Mouse (Mus musculus) embryo, embryonic 11.5 days (tissue): ENCODE results near the gene Tex261.

Source experiments
- DNase-seq: peaks from one replicate; pipeline ENCODE4 v3.0.0-alpha.2; 2012; ENCODE audit warnings: low read depth, low spot score

The Tex261 gene

DNA sequence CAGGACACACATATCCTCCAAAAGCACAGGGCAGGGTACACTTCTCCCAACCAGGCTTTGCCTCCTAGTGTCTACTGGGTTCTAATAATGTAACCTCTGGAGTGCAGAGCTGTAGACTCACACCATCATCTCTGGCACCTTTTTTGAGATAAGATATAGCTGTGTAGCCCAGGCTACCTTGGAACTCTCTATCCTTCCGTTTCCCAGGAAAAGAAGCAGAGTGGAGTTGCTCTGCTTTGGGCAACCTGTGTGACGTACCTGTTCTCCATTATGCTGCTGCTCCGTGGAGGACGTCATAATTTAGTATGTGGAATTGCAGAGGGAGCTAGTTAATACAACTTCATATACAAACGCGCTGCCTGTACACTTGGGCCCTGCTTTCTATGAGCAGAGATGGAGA is 13.3 kb downstream of the Tex261 start, which contains the start of gene Ankrd53:
Gene Ankrd53 (plus strand): TSS at position 301 of the 400 bp plus-strand sequence.
- DNase-seq = no peak

DNA sequence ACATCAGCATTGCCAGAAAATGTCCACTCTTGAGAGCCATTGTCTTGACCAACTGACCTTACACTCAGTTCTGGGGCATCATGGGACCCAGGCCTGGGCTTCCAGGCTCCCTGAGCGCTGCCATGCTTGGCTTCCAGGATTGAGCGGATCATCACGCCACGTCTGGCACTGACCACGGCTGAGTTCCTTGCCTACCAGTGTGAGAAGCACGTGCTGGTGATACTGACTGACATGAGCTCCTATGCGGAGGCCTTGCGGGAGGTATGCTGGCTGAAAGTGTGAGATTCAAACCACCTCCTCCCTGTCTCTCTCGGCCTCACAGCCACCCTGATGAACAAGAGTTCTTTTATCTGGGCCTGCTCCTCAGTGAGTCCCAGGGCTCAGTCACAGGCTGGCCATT is 19.6 kb downstream of the Tex261 start:
- no peak for DNase-seq

DNA sequence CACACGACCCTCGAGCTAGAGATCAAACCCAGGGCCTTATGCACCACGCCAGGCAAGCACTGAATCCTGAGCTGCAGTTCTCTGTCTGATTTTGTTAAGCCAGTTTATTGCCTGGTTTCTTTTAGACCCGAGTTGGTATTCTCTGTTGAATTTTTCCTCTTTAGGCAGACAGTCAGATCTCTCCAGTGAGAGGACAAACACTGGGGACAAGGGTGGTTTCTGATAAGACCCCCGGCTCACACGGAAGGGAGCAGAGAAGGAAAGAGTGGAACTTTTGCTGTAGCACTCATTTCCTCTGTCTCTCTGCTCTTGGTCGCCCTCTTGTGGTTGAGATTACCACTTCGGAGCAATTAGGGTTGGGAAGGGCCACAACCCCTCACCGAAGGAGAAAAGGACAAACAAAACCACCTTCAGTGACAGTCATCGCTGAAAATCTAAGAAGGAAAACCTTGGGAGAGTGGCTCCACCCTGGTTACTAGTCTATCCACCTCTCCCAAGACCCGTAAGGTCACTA is 25.4 kb downstream of the Tex261 start:
- peak; percentile 57 for DNase-seq

DNA sequence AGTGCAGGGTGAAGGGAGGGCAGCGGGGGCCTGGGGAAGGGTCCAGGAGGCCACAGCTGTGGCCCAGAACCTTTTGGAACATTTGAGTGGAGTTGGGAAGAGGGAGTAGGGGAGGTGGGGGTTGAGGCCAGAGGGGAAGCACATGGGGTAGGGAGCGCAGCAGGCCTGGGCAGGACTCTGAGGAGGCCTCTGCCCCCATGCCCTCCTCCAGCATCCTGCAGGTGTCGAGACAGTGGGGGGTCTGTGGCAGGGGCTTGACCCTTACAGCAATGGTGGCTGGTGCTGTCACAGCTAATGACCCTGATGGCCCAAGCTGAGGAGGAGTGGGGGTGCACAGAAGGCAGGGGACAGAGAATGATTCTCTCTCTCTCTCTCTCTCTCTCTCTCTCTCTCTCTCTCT is 26.3 kb downstream of the Tex261 start:
- DNase-seq = no peak

DNA sequence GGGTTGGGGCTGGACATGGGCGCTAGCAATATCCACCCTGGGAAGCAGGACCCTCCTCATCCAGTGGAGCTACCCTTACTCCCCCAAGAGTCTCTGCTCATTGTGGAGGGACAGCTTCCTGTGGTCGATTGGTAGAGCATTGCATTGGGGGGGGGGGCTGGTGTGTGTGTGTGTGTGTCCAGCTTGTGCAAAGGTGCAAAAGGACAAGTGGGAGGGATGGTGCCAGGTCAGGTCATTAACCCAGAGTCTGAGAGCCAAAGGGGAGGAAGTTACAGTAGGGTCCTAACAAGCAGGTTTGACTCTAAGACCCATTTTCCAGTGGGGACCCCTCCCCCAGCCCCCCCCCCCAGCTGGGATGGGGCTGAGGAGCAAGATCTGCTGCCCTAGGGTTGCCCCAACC is 30.1 kb downstream of the Tex261 start:
- no peak for DNase-seq

DNA sequence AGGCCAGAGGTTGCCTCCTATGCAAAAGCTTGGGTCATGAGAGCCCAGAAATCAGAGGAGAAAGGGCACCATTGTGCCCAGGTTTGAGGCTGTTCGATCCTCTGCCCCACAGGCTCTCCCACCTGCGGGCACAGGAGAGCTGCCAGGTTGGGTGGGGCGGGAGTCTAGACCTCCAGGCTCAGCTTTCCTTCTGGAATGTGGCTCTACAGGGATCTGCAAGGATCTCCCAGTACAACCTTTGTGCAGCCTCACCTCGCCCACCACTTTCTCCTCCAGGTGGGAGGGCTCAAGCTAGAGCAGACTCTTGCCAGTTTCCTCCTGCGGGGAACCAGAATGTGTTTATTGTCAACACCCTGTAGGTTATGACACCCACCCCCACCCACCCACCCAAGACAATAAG is 31.1 kb downstream of the Tex261 start:
- DNase-seq = no peak

DNA sequence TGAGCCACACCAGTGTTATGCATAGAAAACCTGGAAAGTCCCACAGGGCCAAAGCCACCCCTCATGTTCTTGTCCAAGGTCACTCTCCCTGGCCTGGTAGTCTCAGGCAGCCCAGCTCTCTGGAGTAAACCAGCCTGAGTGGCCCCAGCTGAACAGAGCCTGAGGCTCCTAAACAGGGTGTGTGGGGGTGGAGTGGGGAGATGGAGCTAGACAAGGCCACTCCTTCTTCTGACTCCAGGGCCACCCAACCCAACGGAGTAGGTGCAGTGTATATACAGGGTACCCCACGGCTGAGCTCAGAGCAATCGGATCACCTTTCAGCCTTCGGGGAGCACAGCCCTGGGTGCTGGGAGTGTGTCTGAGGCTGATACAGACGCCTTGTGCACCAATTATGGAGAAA is 31.5 kb downstream of the Tex261 start:
- no peak for DNase-seq

DNA sequence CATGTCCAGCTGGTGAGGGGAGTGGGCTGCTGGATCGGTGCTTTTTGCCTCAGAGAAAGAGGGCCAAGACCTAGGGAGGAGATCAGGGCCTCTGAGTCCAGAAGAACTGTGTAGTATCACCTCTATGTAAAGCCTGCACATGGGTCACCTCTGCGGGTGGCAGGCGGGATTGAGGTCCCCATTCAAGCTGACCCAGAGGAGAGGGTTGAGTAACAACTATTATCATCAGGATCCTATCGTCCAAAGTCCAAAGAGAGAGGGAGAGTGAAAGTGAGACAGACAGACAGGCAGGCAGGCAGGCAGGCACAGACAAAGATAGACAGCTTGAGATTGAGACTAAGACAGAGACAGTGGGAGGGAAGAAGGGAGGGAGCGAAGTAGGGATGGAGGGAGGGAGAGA is 32.4 kb downstream of the Tex261 start:
- DNase-seq = no peak

DNA sequence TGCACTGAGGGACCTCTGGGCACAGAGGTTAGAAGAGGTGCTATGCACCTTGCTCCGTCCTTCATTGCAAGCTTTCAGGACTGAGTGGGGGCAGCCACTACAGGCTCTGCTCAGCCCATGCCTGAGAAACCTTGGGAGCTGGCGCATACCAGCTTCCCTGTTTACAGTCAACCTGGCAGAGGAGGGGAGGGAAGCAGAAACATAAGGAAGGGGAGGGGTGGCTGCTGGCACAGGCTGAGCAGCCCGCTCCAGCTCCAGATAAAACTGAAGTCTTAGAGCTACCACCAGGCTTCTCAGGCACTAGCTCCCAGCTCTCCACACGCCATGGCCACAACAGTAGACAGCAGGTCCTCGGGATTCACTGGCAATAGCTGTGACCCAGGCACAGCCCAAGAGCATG is 32.9 kb downstream of the Tex261 start, which contains the start of gene Atp6v1b1:
Gene Atp6v1b1 (plus strand): TSS at position 230 of the 400 bp plus-strand sequence.
- no peak for DNase-seq

DNA sequence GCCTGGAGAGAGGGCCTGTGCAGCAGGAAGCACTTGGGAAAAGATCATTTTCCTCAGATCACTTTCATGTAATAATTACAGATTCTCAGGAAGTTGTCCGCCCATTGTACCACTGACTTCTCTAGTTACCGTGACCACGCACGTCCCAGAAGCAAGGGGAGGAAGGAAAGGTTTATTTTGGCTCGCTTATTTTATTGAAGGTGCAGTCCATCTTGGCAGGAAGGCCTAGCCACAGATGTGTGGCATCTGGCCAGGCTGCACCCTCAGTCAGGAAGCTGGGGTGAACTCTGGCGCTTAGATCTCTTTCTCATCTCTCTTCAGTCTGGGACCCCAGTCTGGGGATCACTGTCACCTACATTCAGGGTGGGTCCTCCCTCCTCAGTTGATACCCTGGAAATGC is 37.0 kb downstream of the Tex261 start:
- DNase-seq = no peak

DNA sequence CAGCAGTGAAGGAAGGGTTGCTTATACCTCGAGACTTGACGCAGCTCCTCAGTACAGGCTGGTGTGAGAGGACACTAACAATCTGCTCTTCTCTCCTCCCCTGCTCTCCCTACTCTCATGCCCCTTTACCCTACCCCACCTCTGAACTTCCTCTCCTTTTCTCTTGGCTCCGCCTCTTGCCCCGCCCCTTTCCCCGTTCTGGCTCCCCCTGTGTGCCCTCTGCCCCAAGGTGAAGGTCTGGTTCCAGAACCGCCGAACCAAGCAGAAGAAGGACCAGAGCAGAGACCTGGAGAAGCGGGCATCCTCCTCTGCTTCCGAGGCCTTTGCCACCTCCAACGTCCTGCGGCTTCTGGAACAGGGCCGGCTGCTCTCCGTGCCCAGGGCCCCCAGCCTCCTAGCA is 38.3 kb downstream of the Tex261 start:
- no peak for DNase-seq

DNA sequence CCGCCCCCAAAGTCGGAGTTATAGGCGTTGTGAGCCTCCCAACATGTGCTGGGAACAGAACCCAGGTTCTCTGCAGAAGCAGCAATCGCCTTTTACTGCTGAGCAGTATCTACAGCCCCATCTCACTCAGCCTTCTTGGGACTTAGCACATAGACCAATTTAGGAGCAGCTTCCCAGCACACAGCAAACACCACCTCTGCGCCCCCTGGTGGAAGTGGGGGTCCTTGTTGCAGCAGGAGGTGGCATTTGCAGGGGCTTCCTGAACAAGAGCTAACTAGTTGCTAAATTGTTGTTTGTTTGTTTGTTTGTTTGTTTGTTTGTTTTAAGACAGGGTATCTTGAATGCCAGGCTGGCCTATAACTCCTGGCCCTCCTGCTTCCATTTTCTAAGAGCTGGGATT is 44.5 kb downstream of the Tex261 start:
- DNase-seq = no peak

DNA sequence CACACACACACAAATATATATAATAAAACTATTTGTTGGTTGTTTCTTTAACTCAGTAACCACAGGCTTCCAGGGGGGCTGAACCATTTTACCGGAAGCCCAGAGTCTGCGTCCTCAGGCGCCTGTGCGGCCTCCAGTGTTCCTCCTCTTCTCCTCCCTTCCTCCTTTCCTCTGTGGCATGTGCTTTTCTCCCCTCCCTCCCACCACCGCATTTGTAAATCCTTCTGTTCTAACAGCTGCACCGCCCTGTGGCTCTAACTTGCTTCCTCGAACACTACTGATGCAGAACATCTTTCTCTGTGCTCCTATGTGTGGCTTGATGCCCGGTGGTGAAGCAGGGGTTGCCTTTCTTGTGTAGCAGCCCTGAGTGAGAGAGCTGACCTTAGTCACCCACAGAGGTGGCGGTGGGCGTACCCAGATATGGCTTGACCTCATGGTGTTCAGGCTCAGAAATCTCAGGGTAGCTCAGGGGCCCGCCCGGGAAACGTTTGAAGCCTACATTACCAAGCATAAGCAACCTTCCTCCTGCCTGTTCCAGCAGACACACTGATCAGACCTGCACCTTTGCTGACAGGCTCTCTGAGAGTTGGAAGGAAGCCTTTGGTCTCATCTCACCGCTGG is 46.2 kb downstream of the Tex261 start:
- DNase-seq = no peak

DNA sequence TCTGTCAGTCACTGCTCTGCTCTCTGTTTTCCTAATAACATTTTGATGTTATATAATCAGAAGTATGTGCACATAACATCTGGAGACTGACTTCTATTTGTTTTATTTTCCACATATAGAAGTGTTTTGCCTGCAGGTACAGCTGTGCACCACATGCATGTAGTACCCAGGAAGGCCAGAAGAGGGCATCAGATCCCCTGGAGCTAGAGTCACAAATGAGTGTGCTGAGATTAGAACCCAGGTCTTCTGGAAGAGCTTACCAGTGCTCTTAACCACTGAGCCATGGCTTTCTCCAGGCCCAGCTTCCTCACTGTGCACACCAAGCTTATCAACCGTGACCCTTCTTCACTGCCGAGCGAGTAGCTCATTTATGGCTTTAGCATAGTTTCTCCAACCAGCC is 47.1 kb downstream of the Tex261 start:
- DNase-seq = no peak

DNA sequence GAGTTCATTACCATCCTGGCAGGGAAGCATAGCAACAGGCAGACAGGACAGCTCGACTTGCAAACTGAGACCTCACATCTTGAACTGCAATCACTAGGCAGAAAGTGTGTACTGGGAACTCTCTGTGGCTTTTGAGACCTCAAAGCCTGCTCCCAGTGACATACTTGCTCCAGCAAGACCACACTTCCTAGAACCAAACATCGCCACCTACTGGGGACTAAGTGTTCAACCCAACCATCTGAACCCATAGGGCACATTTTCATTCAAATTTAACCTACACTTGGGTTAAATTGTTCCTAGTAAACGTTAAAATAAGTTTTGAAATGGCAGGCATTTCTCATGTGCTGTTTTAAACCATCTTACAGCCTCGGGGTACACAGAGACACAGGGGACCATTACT is 48.4 kb downstream of the Tex261 start:
- DNase-seq = no peak

DNA sequence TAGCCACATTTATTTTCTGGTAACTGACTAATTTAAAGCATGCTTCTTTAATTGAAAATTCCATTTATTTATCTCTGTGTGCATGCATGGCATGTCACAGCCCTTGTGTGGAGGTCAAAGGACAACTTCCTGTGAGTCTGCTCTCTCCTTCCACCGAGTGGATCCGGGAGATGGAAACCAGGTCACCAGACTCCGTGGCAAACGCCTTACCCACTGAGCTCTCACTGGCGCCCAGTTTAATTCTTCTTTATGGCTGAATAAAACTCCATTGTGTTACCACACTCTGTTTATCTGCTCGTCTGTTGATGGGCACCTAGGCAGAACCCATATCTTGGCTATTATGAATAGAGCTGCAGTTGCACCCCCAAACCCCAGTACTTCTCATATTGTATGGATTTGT is 53.1 kb downstream of the Tex261 start:
- DNase-seq = no peak
